Comparison of ENCODE assay signal across 7 mouse cellular contexts in genomic region chr15:26469901-26470383, GRCm38 (mm10).
DNase-seq lines count a peak whose midpoint lies in the region; ATAC-seq and TF ChIP-seq lines count a peak whose summit lies in the region.

No protein-coding gene starts in this region.

- H3K27ac ChIP-seq in ES-E14 (ENCODE audit: insufficient read depth, low read depth, low read length, poor library complexity, severe bottlenecking), result no peak overlapping the region
- H3K27ac ChIP-seq in embryonic facial prominence, embryonic 15.5 days (replicated peaks), result no peak overlapping the region
- H3K27ac ChIP-seq in hindbrain, embryonic 16.5 days (ENCODE audit: low read depth, low read length), result no peak overlapping the region

- H3K9me3 ChIP-seq in ES-E14 (ENCODE audit: control insufficient read depth, insufficient read depth, low read depth, low read length), result no peaks in the 10 kb centered on the region
- no peaks in the 10 kb centered on the region for H3K9me3 ChIP-seq in embryonic facial prominence, embryonic 15.5 days (replicated peaks)
- no peaks in the 10 kb centered on the region for H3K9me3 ChIP-seq in hindbrain, embryonic 16.5 days (ENCODE audit: control insufficient read depth, low read length)

- H3K27me3 ChIP-seq in embryonic facial prominence, embryonic 15.5 days, result no peaks in the 10 kb centered on the region
- no peaks in the 10 kb centered on the region for H3K27me3 ChIP-seq in hindbrain, embryonic 16.5 days (replicated peaks; ENCODE audit: control insufficient read depth, insufficient read depth, low read length)

- no peak overlapping the region for H3K4me2 ChIP-seq in embryonic facial prominence, embryonic 15.5 days (replicated peaks)
- H3K4me2 ChIP-seq in hindbrain, embryonic 16.5 days (ENCODE audit: low read length), result no peak overlapping the region

- no peak overlapping the region for H3K4me3 ChIP-seq in ES-E14 (ENCODE audit: insufficient read depth in 1 of 2, low read depth in 1 of 2, low read length in 2 of 2, poor library complexity in 1 of 2, severe bottlenecking in 1 of 2)
- no peak overlapping the region for H3K4me3 ChIP-seq in embryonic facial prominence, embryonic 15.5 days (replicated peaks)
- no peak overlapping the region for H3K4me3 ChIP-seq in hindbrain, embryonic 16.5 days (ENCODE audit: low read length)

- peak; percentile 51 for DNase-seq in ES-E14 (ENCODE audit: low read depth, low spot score)
- peak; percentile 4 for DNase-seq in adrenal gland, adult 8-10 months
- peak; percentile 4 to 8 for DNase-seq in layer of hippocampus, postnatal 36 days
- DNase-seq in mesoderm, embryonic 11.5 days (ENCODE audit: low read depth, low spot score), result peak; percentile 82
- peak; percentile 36 for DNase-seq in telencephalon, adult 2 months (ENCODE audit: low read depth, low spot score)

- WGBS in embryonic facial prominence, embryonic 15.5 days, result 6% methylated on average over 8 of the region's 8 CpGs
- WGBS in hindbrain, embryonic 16.5 days, result 9% methylated on average over 8 of the region's 8 CpGs

- peak; percentile 24; the same call in 1 of the 2 replicates for ATAC-seq in embryonic facial prominence, embryonic 15.5 days (ENCODE audit: insufficient number of reproducible peaks, low FRiP score, low TSS enrichment, low read depth)
- peak; percentile 85 for ATAC-seq in hindbrain, embryonic 16.5 days

- H3K4me1 ChIP-seq in ES-E14 (ENCODE audit: control insufficient read depth in 2 of 2, insufficient read depth in 2 of 2, low read length in 2 of 2, poor library complexity in 1 of 2), result no peaks in the 10 kb centered on the region
- H3K4me1 ChIP-seq in embryonic facial prominence, embryonic 15.5 days, result no peaks in the 10 kb centered on the region
- H3K4me1 ChIP-seq in hindbrain, embryonic 16.5 days (ENCODE audit: control insufficient read depth, insufficient read depth, low read depth, low read length), result no peaks in the 10 kb centered on the region

- H3K36me3 ChIP-seq in ES-E14 (ENCODE audit: control insufficient read depth, insufficient read depth, low read length, poor library complexity, severe bottlenecking), result no peaks in the 10 kb centered on the region
- H3K36me3 ChIP-seq in embryonic facial prominence, embryonic 15.5 days, result no peaks in the 10 kb centered on the region
- no peaks in the 10 kb centered on the region for H3K36me3 ChIP-seq in hindbrain, embryonic 16.5 days (ENCODE audit: control insufficient read depth, insufficient read depth, low read length)

- no peak overlapping the region for H3K9ac ChIP-seq in ES-E14 (ENCODE audit: insufficient read depth, low read depth, low read length, poor library complexity, severe bottlenecking)
- H3K9ac ChIP-seq in embryonic facial prominence, embryonic 15.5 days, result no peak overlapping the region
- H3K9ac ChIP-seq in hindbrain, embryonic 16.5 days (ENCODE audit: low read depth, low read length), result no peak overlapping the region

- in situ Hi-C loops in ES-E14 (cut with MboI; ENCODE audit: low sequenced_read_pairs in 2 of 2, unreplicated experiment in 2 of 2), result no loop called here

TF ChIP-seq in ES-E14, 5 proteins besides CTCF, POLR2A, EP300 and RAD21:
- TF ChIP-seq HCFC1 (IDR thresholded peaks at IDR 0.05; ENCODE audit: borderline replicate concordance, insufficient read depth, low read length) (no peak), ZNF384 (IDR thresholded peaks at IDR 0.05; ENCODE audit: low read depth, low read length) (no peak), MAFK (IDR thresholded peaks at IDR 0.05; ENCODE audit: insufficient read depth, low read depth, low read length) (0 out of 2 replicates have a peak, but pooled peaks have one; percentile 21), ZC3H11A (IDR thresholded peaks at IDR 0.05; ENCODE audit: borderline replicate concordance, low read depth, low read length) (0 out of 2 replicates have a peak, but pooled peaks have one; percentile 40)

Comparison
In these comparisons a context has a peak if more than half of its experiments do, and no peak if none do; other contexts are left out.
1. DNase-seq: peak in every context shown above with its lines; median percentile 82 in mesoderm, embryonic 11.5 days; 51 in ES-E14; 36 in telencephalon, adult 2 months; 6 in layer of hippocampus, postnatal 36 days; 4 in adrenal gland, adult 8-10 months.